Mouse (Mus musculus) CH12.LX (cell line): ENCODE results near the gene Wwp2.

ENCODE experiments used
- BHLHE40 ChIP-seq: IDR thresholded peaks from 2 replicates; pipeline ENCODE4 v1.6.1; 2011; ENCODE audit warnings: mild to moderate bottlenecking, low read depth, low read length, improper control_type of control experiment
- CTCF ChIP-seq, 2 experiments: IDR thresholded peaks in 1 of 2; conservative IDR thresholded peaks in 1 of 2; 2 replicates each; pipeline ENCODE4 v1.5.1; 2011 to 2012; ENCODE audit warnings: low read depth in 2 of 2, low read length in 2 of 2, improper control_type of control experiment in 1 of 2, inconsistent platforms in 1 of 2, mild to moderate bottlenecking in 1 of 2, moderate library complexity in 1 of 2
- E2F4 ChIP-seq: IDR thresholded peaks from 2 replicates; pipeline ENCODE4 v1.6.1; 2011; ENCODE audit warnings: low read depth, low read length, improper control_type of control experiment; ENCODE audit not compliant: insufficient replicate concordance
- EP300 ChIP-seq: IDR thresholded peaks from 2 replicates; pipeline ENCODE4 v1.6.1; 2011; ENCODE audit warnings: low read length, improper control_type of control experiment
- ETS1 ChIP-seq: conservative IDR thresholded peaks from 2 replicates; pipeline ENCODE4 v1.6.1; 2012; ENCODE audit warnings: low read depth, mild to moderate bottlenecking, inconsistent platforms, low read length, improper control_type of control experiment, moderate library complexity
- POLR2A ChIP-seq: IDR thresholded peaks from 2 replicates; pipeline ENCODE4 v1.6.1; 2011; ENCODE audit warnings: low read depth, mild to moderate bottlenecking, improper control_type of control experiment, low read length
- SMC3 ChIP-seq: IDR thresholded peaks from 2 replicates; pipeline ENCODE4 v1.6.1; 2011; ENCODE audit warnings: low read depth, low read length, improper control_type of control experiment
- USF1 ChIP-seq: IDR thresholded peaks from 2 replicates; pipeline ENCODE4 v1.6.1; 2014; ENCODE audit warnings: low read depth, mild to moderate bottlenecking, inconsistent platforms, low read length, improper control_type of control experiment
- ZC3H11A ChIP-seq: IDR thresholded peaks from 2 replicates; pipeline ENCODE4 v1.6.1; 2012; ENCODE audit warnings: low read depth, mild to moderate bottlenecking, inconsistent platforms, low read length, improper control_type of control experiment
- ZNF384 ChIP-seq: IDR thresholded peaks from 2 replicates; pipeline ENCODE4 v1.6.1; 2012; ENCODE audit warnings: low read depth, low read length, improper control_type of control experiment, inconsistent platforms

DNA sequence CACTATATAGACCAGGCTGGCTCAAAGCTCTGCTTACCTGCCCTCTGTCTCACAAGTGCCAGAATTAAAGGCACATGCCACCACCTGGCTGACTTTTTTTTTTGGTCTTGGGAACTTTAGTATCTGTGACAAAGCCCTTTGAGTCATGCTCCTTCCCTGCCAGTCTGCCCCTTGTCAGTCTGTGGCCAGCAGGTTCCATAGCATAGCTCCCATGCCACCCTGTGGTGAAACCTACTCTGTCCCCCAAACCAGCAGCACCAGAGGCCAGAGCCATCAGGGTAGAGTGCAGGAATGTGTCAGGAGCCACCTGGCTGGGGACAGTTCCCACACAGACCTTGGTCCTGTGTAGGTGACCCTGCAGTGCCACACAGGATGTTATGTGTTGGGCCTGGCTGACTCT, 55.7 kb downstream of the Wwp2 start:
- TF ChIP-seq CTCF (conservative IDR thresholded peaks at IDR 0.05 in 1 of 2, IDR thresholded peaks at IDR 0.05 in 1 of 2; ENCODE audit: low read depth in 2 of 2, low read length in 2 of 2) (no peak), E2F4 (no peak), ZC3H11A (no peak), POLR2A (no peak), EP300 (no peak), ZNF384 (no peak), USF1 (no peak), SMC3 (no peak), BHLHE40 (no peak), ETS1 (no peak)
